Mouse (Mus musculus) E14TG2a.4 (cell line): ENCODE data around the gene Tmem174.

ENCODE experiments used
- CTCF ChIP-seq: conservative IDR thresholded peaks from 2 replicates; pipeline ENCODE4 v1.5.1; 2014; ENCODE audit warnings: low read length
- NANOG ChIP-seq: IDR thresholded peaks from 2 replicates; pipeline ENCODE4 v1.6.1; 2014; ENCODE audit warnings: borderline replicate concordance, low read length, mixed read lengths
- POU5F1 ChIP-seq: IDR thresholded peaks from 2 replicates; pipeline ENCODE4 v1.6.1; 2014; ENCODE audit warnings: low read length, borderline replicate concordance

- TF ChIP-seq CTCF (no peak), POU5F1 (no peak), NANOG (no peak)
These were observed 42.0 kb upstream of the Tmem174 start for GRCm38 (mm10) chr13:98679230-98679629.
